Mouse (Mus musculus) hindbrain, embryonic 12.5 days (tissue): Measurements from ENCODE around the gene Lrrtm4. TPM values are rescaled to one million over a fixed set of nuclear protein-coding genes. Genes with fewer than 3 reads are reported as not detected.

Source experiments
- ATAC-seq: fragments of 200-750 bp; cut with Nextera tagmentation; 2 replicates; pipeline ENCODE4 v1.8.0; 2017; ENCODE audit warnings: moderate TSS enrichment; ENCODE audit not compliant: low FRiP score
- H3K27ac ChIP-seq: fragments of 300-500 bp; sonication (generic); 2 replicates; pipeline ENCODE4 v1.5.1; 2016; ENCODE audit warnings: mild to moderate bottlenecking
- H3K27me3 ChIP-seq: fragments of 300-500 bp; sonication (generic); 2 replicates; pipeline ENCODE4 v1.6.1; 2016; ENCODE audit warnings: mild to moderate bottlenecking
- H3K36me3 ChIP-seq: fragments of 300-500 bp; sonication (generic); 2 replicates; pipeline ENCODE4 v1.6.1; 2016; ENCODE audit warnings: mild to moderate bottlenecking
- H3K4me1 ChIP-seq: fragments of 300-500 bp; sonication (generic); 2 replicates; pipeline ENCODE4 v1.6.1; 2016
- H3K4me2 ChIP-seq: fragments of 300-500 bp; sonication (generic); replicated peaks from 2 replicates; pipeline ENCODE4 v1.6.1; 2016; ENCODE audit warnings: mild to moderate bottlenecking
- H3K4me3 ChIP-seq: fragments of 300-500 bp; sonication (generic); 2 replicates; pipeline ENCODE4 v1.5.1; 2016; ENCODE audit warnings: mild to moderate bottlenecking
- H3K9ac ChIP-seq: fragments of 300-500 bp; sonication (generic); 2 replicates; pipeline ENCODE4 v1.6.1; 2016; ENCODE audit warnings: mild to moderate bottlenecking, moderate library complexity
- H3K9me3 ChIP-seq: fragments of 300-500 bp; sonication (generic); replicated peaks from 2 replicates; pipeline ENCODE4 v1.6.1; 2016; ENCODE audit warnings: mild to moderate bottlenecking
- WGBS: fragments of 180-500 bp; shearing (Covaris S2); methylation state at CpG from one replicate; pipeline ENCODE4 v1.1.7; 2016; 5-methylcytosine and 5-hydroxymethylcytosine counted together
- polyA plus RNA-seq: library from polyadenylated mRNA; unstranded; fragments of >200 nt; fragmentation: Nextera tagmentation; extraction: Ambion mirVana; gene quantifications from 2 replicates; pipeline ENCODE4 v1.2.1, GENCODE M21; 2016

Lrrtm4 gene
- polyA plus RNA-seq, 1 experiment from 2014 or later: 8.3 TPM

DNA sequence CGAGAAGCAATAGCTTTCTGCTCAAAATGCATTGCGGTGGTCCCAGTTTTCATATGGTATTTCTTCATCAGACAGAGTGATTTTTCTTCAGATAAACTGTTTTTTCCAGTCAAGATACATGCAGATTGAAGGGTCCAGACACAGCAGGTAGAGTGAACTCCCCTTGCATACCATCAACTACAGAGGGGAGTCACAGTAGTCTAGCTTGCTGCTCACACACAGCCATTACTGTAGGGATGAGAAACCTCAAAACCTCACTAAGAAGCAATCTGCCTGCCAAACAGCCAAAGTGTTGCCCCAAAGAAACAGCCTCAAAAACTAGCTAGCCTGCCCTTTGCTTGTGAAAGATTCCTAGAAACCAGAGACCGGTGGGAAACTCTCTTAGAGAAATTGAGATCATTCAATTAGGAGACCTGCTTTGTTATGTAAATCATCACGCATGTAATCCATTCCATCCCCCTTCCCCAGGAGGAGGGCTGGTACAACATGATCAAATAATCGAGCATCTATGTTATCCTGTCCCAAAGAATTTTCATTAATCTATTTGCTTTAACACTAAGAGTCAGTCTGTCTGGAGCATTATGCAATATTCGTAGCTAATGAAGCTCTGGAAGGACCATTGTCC, 166.9 kb downstream of the Lrrtm4 start:
- no peak for ATAC-seq
- 50% methylated on average over 6 of the region's 6 CpGs for WGBS
- Histone ChIP-seq H3K4me3 (no peak overlapping the region), H3K9me3 (no peaks in the 10 kb centered on the region), H3K36me3 (no peaks in the 10 kb centered on the region), H3K4me1 (peaks cover 6% of the 10 kb centered on the region; the same call in 1 of the 2 replicates), H3K4me2 (no peak overlapping the region), H3K27me3 (no peaks in the 10 kb centered on the region), H3K9ac (no peak overlapping the region), H3K27ac (no peak overlapping the region)

DNA sequence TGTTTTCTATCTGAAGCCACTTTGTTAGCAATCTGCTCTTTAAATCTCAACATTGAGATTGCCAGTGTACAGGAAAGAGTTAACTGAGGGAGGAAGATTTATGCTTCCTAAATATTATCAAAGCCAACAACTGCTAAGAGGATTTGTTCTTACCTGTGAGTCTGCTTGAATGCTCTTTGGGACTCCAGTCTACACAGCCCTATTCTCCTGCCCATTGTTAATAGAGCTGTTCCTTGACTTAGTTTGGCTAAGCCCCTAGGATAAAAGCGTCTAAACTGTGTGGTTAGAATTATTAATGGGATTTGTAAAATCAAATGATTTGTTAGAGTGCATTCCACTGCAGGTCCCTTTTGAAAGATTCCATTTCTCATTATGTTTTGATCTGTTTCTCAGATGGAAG, 168.1 kb downstream of the Lrrtm4 start:
- Histone ChIP-seq H3K4me1 (peaks cover 6% of the 10 kb centered on the region; the same call in 1 of the 2 replicates), H3K27ac (no peak overlapping the region), H3K27me3 (no peaks in the 10 kb centered on the region), H3K36me3 (no peaks in the 10 kb centered on the region), H3K9ac (no peak overlapping the region), H3K4me2 (no peak overlapping the region), H3K4me3 (no peak overlapping the region), H3K9me3 (no peaks in the 10 kb centered on the region)
- ATAC-seq: no peak
- 60% methylated on average over 1 of the region's 1 CpGs for WGBS

DNA sequence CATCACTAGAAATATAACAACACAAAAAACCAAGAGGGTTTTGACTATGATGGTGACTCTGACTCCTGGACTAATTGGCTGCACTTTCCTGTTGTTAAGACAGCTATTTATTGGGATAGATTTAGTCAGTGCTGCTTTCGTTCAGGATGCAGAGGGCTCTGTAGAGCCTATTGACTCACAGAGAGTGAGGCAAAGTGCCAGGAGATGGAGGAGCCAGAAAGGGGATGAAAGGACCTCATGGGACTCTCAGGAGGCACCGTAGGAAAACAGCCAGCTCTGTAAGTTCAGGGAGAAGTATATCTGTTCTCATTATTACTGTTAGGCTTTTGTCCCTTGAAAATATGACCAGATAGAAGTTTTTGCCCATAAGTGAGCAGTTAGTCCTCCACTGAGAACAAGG, 190.8 kb downstream of the Lrrtm4 start:
- WGBS: 69% methylated on average over 2 of the region's 2 CpGs
- ATAC-seq: no peak
- H3K36me3 ChIP-seq: no peaks in the 10 kb centered on the region
- H3K9ac ChIP-seq: no peak overlapping the region
- H3K27ac ChIP-seq: no peak overlapping the region
- no peaks in the 10 kb centered on the region for H3K9me3 ChIP-seq
- no peaks in the 10 kb centered on the region for H3K27me3 ChIP-seq
- no peak overlapping the region for H3K4me3 ChIP-seq
- no peak overlapping the region for H3K4me2 ChIP-seq
- no peaks in the 10 kb centered on the region for H3K4me1 ChIP-seq

DNA sequence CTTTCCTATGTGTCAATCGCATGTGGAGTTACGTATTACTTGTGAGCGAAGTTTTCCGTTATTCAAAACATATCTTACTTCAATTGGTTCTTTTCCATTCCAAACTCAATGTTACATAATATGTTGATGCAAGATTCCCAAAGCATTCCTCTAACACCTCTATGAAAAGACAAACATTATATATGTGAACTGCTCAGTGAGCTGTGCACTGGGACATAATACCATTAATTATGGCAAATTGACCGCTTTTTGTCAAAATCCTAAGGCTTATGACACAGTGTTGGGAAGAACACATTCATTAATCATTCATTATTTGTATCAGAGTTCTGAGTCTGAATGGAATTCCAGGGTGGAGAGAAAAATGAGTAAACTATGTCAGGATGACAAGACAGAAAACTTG, 191.6 kb downstream of the Lrrtm4 start:
- no peaks in the 10 kb centered on the region for H3K36me3 ChIP-seq
- ATAC-seq: no peak
- WGBS: 90% methylated on average over 5 of the region's 5 CpGs

DNA sequence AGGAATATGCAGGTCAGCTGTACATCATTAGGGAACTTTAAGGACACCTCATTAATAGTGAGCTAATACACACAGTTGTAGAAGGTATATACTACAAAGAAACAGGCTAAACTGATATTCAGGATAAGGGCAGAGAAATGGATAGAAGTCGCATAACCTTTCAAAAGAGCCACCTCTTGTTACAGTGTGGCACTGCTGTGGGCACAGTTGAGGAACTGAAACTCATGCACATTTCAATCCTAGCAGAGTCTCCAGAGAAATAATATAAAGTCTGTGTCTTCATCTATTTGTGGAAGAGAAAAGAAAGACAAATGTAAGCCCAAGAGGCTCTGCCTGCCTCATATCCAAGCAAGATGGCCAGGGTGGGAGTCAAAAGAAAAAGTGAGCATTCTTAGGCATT, 242.9 kb downstream of the Lrrtm4 start:
- Histone ChIP-seq H3K27me3 (no peaks in the 10 kb centered on the region), H3K4me3 (no peak overlapping the region), H3K9ac (no peak overlapping the region), H3K27ac (no peak overlapping the region), H3K9me3 (no peaks in the 10 kb centered on the region), H3K4me1 (no peaks in the 10 kb centered on the region), H3K4me2 (no peak overlapping the region), H3K36me3 (no peaks in the 10 kb centered on the region)
- ATAC-seq: no peak
- whole genome bisulfite sequencing: 96% methylated on average over 1 of the region's 1 CpGs

More for the DNA sequence above, 191.6 kb downstream of the Lrrtm4 start:
- Histone ChIP-seq H3K9ac (no peak overlapping the region), H3K4me2 (no peak overlapping the region), H3K27ac (no peak overlapping the region), H3K27me3 (no peaks in the 10 kb centered on the region), H3K9me3 (no peaks in the 10 kb centered on the region), H3K4me3 (no peak overlapping the region), H3K4me1 (no peaks in the 10 kb centered on the region)

DNA sequence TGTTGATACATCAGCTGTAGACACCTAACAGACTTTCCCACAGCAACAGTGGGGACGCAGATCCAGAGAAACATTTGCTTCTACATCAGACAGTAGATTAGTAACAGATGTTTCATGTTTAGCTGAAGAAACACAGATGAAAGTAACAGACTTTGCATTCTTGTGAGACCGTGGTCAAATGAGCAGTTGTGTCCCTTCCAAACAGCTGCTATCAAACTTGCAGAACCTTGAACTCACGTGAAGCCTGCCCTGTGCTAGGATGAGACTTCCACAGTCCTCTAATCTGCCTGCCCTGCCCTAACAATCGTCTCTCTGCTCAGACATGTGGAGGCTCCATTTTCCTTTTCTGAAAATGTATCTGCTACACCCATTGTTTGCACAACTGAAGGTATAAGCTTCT, 245.3 kb downstream of the Lrrtm4 start:
- H3K27ac ChIP-seq: no peak overlapping the region
- no peak overlapping the region for H3K9ac ChIP-seq
- ATAC-seq: no peak
- H3K36me3 ChIP-seq: no peaks in the 10 kb centered on the region
- H3K4me3 ChIP-seq: no peak overlapping the region
- H3K4me2 ChIP-seq: no peak overlapping the region
- H3K27me3 ChIP-seq: no peaks in the 10 kb centered on the region
- no peaks in the 10 kb centered on the region for H3K4me1 ChIP-seq
- 74% methylated on average over 4 of the region's 4 CpGs for WGBS
- H3K9me3 ChIP-seq: no peaks in the 10 kb centered on the region

DNA sequence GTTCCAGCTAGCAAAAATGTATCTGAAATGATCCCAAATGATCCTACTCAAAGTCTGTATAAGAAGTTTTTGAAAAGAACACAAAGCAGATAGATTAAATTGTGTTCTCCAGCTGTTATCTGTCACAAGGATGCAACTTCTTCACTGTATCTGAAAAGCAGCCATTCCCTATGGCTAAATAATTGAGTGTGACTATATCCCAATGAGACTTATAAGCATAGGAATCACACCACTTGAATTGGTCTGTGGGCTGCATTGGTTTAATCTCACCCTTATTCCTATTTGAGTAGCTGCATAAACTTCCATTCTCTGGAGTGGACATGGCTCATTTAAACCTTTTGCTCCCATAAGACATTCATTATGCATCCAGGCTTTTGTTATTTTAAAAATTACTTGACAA, 245.9 kb downstream of the Lrrtm4 start:
- no peak for ATAC-seq
- Histone ChIP-seq H3K27me3 (no peaks in the 10 kb centered on the region), H3K4me2 (no peak overlapping the region), H3K9ac (no peak overlapping the region), H3K9me3 (no peaks in the 10 kb centered on the region), H3K4me3 (no peak overlapping the region), H3K4me1 (no peaks in the 10 kb centered on the region), H3K27ac (no peak overlapping the region), H3K36me3 (no peaks in the 10 kb centered on the region)

DNA sequence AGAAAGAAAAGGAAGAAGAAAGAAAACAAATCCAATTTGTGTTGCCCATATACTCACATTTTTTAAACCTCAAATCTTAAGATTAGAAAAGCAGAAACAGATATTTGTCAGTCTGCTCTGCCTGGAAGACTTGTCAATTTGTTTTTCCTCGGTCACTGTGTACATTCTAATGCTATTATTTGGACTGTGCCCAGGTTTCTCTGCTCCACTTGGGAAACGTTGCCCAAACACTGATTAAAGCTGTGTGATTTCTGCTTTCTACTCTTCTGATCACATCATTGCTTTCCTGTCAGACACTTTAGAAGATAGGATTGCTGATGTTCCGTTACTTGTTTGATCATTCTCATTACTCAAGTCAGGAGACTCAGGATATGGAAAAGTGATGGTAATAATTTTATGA, 247.1 kb downstream of the Lrrtm4 start:
- H3K4me3 ChIP-seq: no peak overlapping the region
- 75% methylated on average over 3 of the region's 3 CpGs for whole genome bisulfite sequencing
- H3K9me3 ChIP-seq: no peaks in the 10 kb centered on the region
- H3K4me1 ChIP-seq: no peaks in the 10 kb centered on the region
- no peak overlapping the region for H3K9ac ChIP-seq
- no peak overlapping the region for H3K27ac ChIP-seq
- ATAC-seq: no peak
- H3K36me3 ChIP-seq: no peaks in the 10 kb centered on the region
- no peaks in the 10 kb centered on the region for H3K27me3 ChIP-seq
- no peak overlapping the region for H3K4me2 ChIP-seq

DNA sequence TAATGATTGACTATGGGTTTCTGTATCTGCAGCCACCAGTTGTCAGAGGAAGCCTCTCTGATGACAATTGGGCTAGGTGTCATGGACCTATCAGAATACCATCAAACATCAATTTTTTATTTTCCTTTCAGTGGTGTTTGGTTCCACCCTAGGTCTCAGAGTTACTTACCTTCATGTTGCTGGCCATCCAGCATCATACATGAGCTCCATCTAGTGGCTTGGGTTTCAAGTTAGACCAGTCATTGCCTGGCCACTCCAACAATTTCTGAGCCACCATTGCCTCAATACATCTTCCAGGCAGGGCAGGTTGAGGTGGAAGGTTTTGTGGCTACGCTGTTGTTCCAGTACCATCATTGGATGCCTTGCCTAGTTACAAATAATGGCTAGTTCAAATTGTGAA, 268.3 kb downstream of the Lrrtm4 start:
- ATAC-seq: no peak
- WGBS: 94% methylated on average over 1 of the region's 1 CpGs

DNA sequence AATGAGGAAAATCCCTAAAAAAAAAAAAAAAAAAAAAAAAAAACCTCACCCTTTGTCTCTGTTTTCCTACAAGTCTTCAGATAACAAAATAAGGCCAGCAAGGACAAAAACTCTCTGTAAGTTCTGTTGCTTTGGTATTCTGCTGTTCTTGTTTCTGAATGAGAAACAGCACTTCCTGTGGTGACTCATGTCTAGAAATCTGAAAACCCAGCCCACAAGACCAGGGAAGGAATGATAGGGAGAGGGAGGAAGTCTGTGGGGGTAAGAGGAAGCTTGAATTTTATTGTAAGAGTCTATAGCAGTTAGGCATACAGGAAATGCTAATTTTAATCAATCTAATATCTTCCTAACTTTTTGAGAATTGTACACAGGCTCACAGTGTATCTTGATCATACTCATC, 283.2 kb downstream of the Lrrtm4 start:
- H3K9me3 ChIP-seq: no peaks in the 10 kb centered on the region
- no peak overlapping the region for H3K4me2 ChIP-seq
- H3K4me1 ChIP-seq: no peaks in the 10 kb centered on the region
- ATAC-seq: no peak
- H3K27me3 ChIP-seq: no peaks in the 10 kb centered on the region
- no peak overlapping the region for H3K4me3 ChIP-seq
- no peak overlapping the region for H3K27ac ChIP-seq
- H3K36me3 ChIP-seq: no peaks in the 10 kb centered on the region
- no peak overlapping the region for H3K9ac ChIP-seq

More for the DNA sequence above, 268.3 kb downstream of the Lrrtm4 start:
- H3K36me3 ChIP-seq: no peaks in the 10 kb centered on the region
- H3K4me1 ChIP-seq: no peaks in the 10 kb centered on the region
- H3K4me3 ChIP-seq: no peak overlapping the region
- no peak overlapping the region for H3K4me2 ChIP-seq
- H3K9me3 ChIP-seq: no peaks in the 10 kb centered on the region
- no peak overlapping the region for H3K27ac ChIP-seq
- H3K27me3 ChIP-seq: no peaks in the 10 kb centered on the region
- H3K9ac ChIP-seq: no peak overlapping the region

DNA sequence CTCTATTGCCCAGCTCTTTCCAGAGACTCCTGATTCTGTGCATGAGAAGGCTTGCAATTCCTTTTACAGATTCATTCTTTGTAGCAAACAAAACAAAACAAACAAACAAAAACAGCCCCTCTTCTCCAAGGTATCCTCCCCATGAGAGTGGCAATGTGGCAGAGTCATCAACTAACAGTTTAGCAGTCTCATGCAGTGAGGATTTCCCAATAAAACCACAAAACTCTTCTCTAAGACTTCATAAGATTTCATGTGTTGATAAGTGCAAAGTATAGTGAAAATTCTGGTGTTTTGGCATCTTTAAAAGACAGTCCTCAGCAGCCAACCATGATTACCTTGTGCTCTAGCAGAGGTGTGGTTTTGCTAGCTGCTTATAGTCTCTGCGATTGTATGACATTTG, 284.9 kb downstream of the Lrrtm4 start:
- Histone ChIP-seq H3K27me3 (no peaks in the 10 kb centered on the region), H3K4me3 (no peak overlapping the region), H3K36me3 (no peaks in the 10 kb centered on the region), H3K9me3 (no peaks in the 10 kb centered on the region), H3K9ac (no peak overlapping the region), H3K4me2 (no peak overlapping the region), H3K27ac (no peak overlapping the region), H3K4me1 (no peaks in the 10 kb centered on the region)
- WGBS: 91% methylated on average over 1 of the region's 1 CpGs
- no peak for ATAC-seq

DNA sequence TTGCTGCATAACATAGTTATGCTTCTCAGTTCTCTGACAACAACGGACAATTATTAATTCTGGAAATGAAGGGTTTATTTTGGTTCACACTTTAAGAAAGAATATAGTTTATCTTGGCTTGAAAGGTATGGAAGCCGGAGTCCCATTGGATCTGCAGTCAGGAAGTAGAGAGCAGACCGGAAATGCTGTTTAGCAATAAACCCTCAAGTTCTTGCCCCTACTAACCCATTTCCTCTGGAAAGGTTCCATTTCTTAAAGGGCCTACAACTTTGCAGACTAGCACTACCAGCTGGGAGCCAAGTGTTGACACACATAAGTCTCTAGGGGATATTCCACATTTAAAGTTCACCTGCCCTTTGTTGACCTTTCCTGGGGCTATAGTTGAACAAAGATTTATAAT, 309.7 kb downstream of the Lrrtm4 start:
- Histone ChIP-seq H3K36me3 (no peaks in the 10 kb centered on the region), H3K27me3 (no peaks in the 10 kb centered on the region), H3K4me1 (no peaks in the 10 kb centered on the region), H3K9ac (no peak overlapping the region), H3K4me2 (no peak overlapping the region), H3K27ac (no peak overlapping the region), H3K4me3 (no peak overlapping the region), H3K9me3 (no peaks in the 10 kb centered on the region)
- no peak for ATAC-seq
- 83% methylated on average over 3 of the region's 3 CpGs for WGBS

DNA sequence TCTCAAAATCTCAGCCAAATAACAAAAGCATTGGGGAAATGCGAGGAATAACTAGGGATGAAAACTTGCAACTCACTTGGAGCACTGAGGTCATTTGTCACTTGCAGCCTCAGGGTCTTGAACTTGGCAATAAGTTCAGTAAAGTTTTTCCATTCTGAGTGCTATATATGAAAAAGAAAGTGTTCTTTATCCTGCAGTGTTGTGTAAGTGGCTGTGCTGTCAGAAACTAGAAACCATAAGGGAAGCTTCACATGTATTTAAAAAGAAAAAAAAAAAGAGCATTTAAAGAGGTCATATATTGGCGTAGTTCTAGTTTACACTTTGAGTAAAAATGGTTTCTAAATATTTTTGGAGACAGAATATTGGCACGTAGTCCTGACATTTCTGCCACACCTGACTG, 313.1 kb downstream of the Lrrtm4 start:
- Histone ChIP-seq H3K27me3 (no peaks in the 10 kb centered on the region), H3K4me2 (no peak overlapping the region), H3K4me1 (no peaks in the 10 kb centered on the region), H3K4me3 (no peak overlapping the region), H3K27ac (no peak overlapping the region), H3K9ac (no peak overlapping the region), H3K36me3 (no peaks in the 10 kb centered on the region), H3K9me3 (no peaks in the 10 kb centered on the region)
- 80% methylated on average over 3 of the region's 3 CpGs for WGBS
- ATAC-seq: no peak
